ENCODE assay signal across 19 mouse cellular contexts in the genomic region with DNA sequence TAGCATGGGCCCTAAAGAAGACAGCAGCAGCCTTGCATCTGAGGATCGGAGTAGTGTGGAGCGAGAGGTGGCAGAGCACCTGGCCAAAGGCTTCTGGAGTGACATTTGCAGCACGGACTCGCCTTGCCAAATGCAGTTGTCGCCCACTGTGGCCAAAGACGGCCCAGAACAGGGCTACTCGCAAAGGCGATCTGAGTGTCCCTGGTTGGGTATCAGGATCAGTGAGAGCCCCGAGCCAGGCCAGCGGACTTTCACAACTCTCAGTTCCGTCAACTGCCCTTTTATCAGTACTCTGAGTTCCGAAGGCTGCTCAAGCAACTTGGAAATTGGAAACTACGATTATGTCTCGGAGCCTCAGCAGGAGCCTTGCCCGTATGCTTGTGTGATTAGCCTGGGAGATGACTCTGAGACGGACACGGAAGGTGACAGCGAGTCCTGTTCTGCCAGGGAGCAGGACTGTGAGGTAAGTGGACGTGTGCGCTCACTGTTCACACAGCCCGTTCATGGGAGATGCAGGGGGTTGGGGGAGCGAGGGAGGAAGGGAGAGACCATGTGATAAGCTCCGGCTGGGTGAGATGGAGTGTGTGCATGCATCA. TPM values are rescaled to one million over a fixed set of nuclear protein-coding genes. Genes with fewer than 3 reads are reported as not detected.
DNase-seq lines count a peak whose midpoint lies in the region; ATAC-seq and TF ChIP-seq lines count a peak whose summit lies in the region.
"Had no signal": no experiment of that assay in that cellular context is flagged by ENCODE, and none has a peak within 500 bp of the region (broad histone marks: within the 10 kb centered on the region; RNA-seq: fewer than 3 reads in every experiment).

No protein-coding gene starts in this region.

- no peak for TF ChIP-seq CTCF in cerebellum, adult 2 months (IDR thresholded peaks at IDR 0.05; ENCODE audit: borderline replicate concordance, insufficient read depth, low read depth, low read length)
- no peak for TF ChIP-seq CTCF in hindbrain, postnatal 0 days (IDR thresholded peaks at IDR 0.05; ENCODE audit: low read depth)
- TF ChIP-seq CTCF in lung, adult 2 months (IDR thresholded peaks at IDR 0.05; ENCODE audit: insufficient read depth, low read length) = no peak

- no peaks in the 10 kb centered on the region for H3K27me3 ChIP-seq in cerebellum, adult 2 months (ENCODE audit: control insufficient read depth, insufficient read depth, low read length)
- no peaks in the 10 kb centered on the region for H3K27me3 ChIP-seq in hindbrain, postnatal 0 days (ENCODE audit: insufficient read depth, low read length)
- H3K27me3 ChIP-seq in hindbrain, embryonic 13.5 days = no peaks in the 10 kb centered on the region
- H3K27me3 ChIP-seq: embryonic facial prominence, embryonic 15.5 days; hindbrain, embryonic 12.5 days had no signal

- H3K4me3 ChIP-seq in cerebellum, adult 2 months (replicated peaks; ENCODE audit: insufficient read depth, low read depth, low read length) = peak overlapping the region; percentile 24
- no peak overlapping the region for H3K4me3 ChIP-seq in hindbrain, postnatal 0 days (ENCODE audit: low read length)
- no peak overlapping the region for H3K4me3 ChIP-seq in hindbrain, embryonic 13.5 days
- no peak overlapping the region for H3K4me3 ChIP-seq in lung, adult 2 months (replicated peaks; ENCODE audit: extremely low read depth, low read depth, low read length)
- H3K4me3 ChIP-seq: embryonic facial prominence, embryonic 15.5 days; hindbrain, embryonic 12.5 days; layer of hippocampus, adult 2 months had no signal

- 0 out of 2 replicates have a peak, but pooled peaks have one; percentile 19 for ATAC-seq in hindbrain, postnatal 0 days
- ATAC-seq in hindbrain, embryonic 13.5 days (ENCODE audit: low FRiP score) = no peak

- H3K4me1 ChIP-seq in cerebellum, adult 2 months (ENCODE audit: control insufficient read depth, insufficient read depth, low read length) = peaks cover 8% of the 10 kb centered on the region
- H3K4me1 ChIP-seq in hindbrain, postnatal 0 days (ENCODE audit: insufficient read depth, low read length) = no peaks in the 10 kb centered on the region
- H3K4me1 ChIP-seq in hindbrain, embryonic 13.5 days (replicated peaks) = peaks cover 22% of the 10 kb centered on the region
- peaks cover 19% of the 10 kb centered on the region for H3K4me1 ChIP-seq in lung, adult 2 months (ENCODE audit: control insufficient read depth, insufficient read depth, low read length)

- TF ChIP-seq POLR2A in cerebellum, adult 2 months (IDR thresholded peaks at IDR 0.05; ENCODE audit: borderline replicate concordance, insufficient read depth, low read length) = no peak
- no peak for TF ChIP-seq POLR2A in lung, adult 2 months (IDR thresholded peaks at IDR 0.05; ENCODE audit: borderline replicate concordance, extremely low read depth, low read depth, low read length)

- no peak overlapping the region for H3K27ac ChIP-seq in cerebellum, adult 2 months (ENCODE audit: insufficient read depth, low read length)
- H3K27ac ChIP-seq in hindbrain, postnatal 0 days = no peak overlapping the region
- H3K27ac ChIP-seq in hindbrain, embryonic 13.5 days = no peak overlapping the region
- H3K27ac ChIP-seq: embryonic facial prominence, embryonic 15.5 days; hindbrain, embryonic 12.5 days; layer of hippocampus, adult 2 months had no signal

- H3K9me3 ChIP-seq in hindbrain, postnatal 0 days (ENCODE audit: low read length) = no peaks in the 10 kb centered on the region
- H3K9me3 ChIP-seq in hindbrain, embryonic 13.5 days = no peaks in the 10 kb centered on the region
- H3K9me3 ChIP-seq: embryonic facial prominence, embryonic 15.5 days; G1E; hindbrain, embryonic 12.5 days had no signal

- DNase-seq in cerebellum, adult 2 months = peak in 1 of 2 experiments; percentile 25
- no peak for DNase-seq in cerebellum, postnatal 4 days (ENCODE audit: low spot score in 2 of 2)
- peak; percentile 94 for DNase-seq in heart, adult 11 months
- no peak for DNase-seq in heart, postnatal 4 days
- no peak for DNase-seq in hindbrain, postnatal 0 days (ENCODE audit: low spot score)
- peak; percentile 47 for DNase-seq in gastrocnemius, postnatal 14 days
- DNase-seq in lung, adult 2 months = no peak
- DNase-seq: adrenal gland, postnatal 14 days; cerebellum, adult 8-10 months; kidney, adult 8-10 months; kidney, postnatal 14 days; layer of hippocampus, postnatal 36 days; lung, postnatal 10 days; thymus, postnatal 14 days had no signal

- 28% methylated on average over 23 of the region's 23 CpGs for WGBS in cerebellum, adult 2 months
- 87% methylated on average over 23 of the region's 23 CpGs for WGBS in hindbrain, postnatal 0 days
- WGBS in hindbrain, embryonic 13.5 days = 92% methylated on average over 23 of the region's 23 CpGs
- 90% methylated on average over 23 of the region's 23 CpGs for WGBS in lung, adult 2 months

- intact Hi-C loops in gastrocnemius, postnatal 14 days (cut with DNase I; ENCODE audit: low total_unique reads) = loop anchor here (1.0 kb wide), 1 partner anchor 11 kb away; no protein-coding TSS in a partner anchor

- H3K4me2 ChIP-seq in hindbrain, postnatal 0 days (ENCODE audit: low read depth, low read length) = no peak overlapping the region
- no peak overlapping the region for H3K4me2 ChIP-seq in hindbrain, embryonic 13.5 days
- H3K4me2 ChIP-seq: embryonic facial prominence, embryonic 15.5 days; hindbrain, embryonic 12.5 days had no signal

- no peak overlapping the region for H3K9ac ChIP-seq in hindbrain, postnatal 0 days (replicated peaks; ENCODE audit: low read length)
- H3K9ac ChIP-seq in hindbrain, embryonic 13.5 days = no peak overlapping the region
- H3K9ac ChIP-seq: embryonic facial prominence, embryonic 15.5 days; hindbrain, embryonic 12.5 days had no signal

- H3K36me3 ChIP-seq in hindbrain, postnatal 0 days (ENCODE audit: insufficient read depth, low read length) = no peaks in the 10 kb centered on the region; the same call in 1 of the 2 replicates
- H3K36me3 ChIP-seq in hindbrain, embryonic 13.5 days = peaks cover 57% of the 10 kb centered on the region

RNA-seq across cellular contexts. Expression of gene Bach1, which starts 21.0 kb away (rescaled TPM):
- polyA plus RNA-seq in cerebellum, adult 2 months (2012; rRNA removed) = 8.5 and 8.7 TPM in 2 replicates
- 10 to 100 TPM; 25.9 to 28.7 TPM for total RNA-seq in heart, postnatal 4 days (2021)
- 34.2 and 44.5 TPM in 2 replicates for total RNA-seq in hindbrain, postnatal 0 days (2014; rRNA removed)
- 12.3 and 13.1 TPM in 2 replicates for polyA plus RNA-seq in hindbrain, postnatal 0 days (2015; fragmentation: Nextera tagmentation; extraction: Ambion mirVana)
- 26.1 and 26.6 TPM in 2 replicates for polyA plus RNA-seq in hindbrain, embryonic 13.5 days (2015; fragmentation: Nextera tagmentation; extraction: Ambion mirVana)
- total RNA-seq in gastrocnemius, postnatal 14 days (2021) = 10 to 100 TPM; 12.5 to 14.6 TPM
- polyA plus RNA-seq in lung, adult 2 months (2012; rRNA removed) = 16.2 and 19.3 TPM in 2 replicates

Comparison
In these comparisons a context has a peak if more than half of its experiments do, and no peak if none do; other contexts are left out.
1. DNase-seq: peak in heart, adult 11 months (single experiment) and gastrocnemius, postnatal 14 days (single experiment); none in cerebellum, postnatal 4 days (0 of 2), heart, postnatal 4 days (single experiment), hindbrain, postnatal 0 days (single experiment) and lung, adult 2 months (single experiment).